Mouse (Mus musculus) spleen, adult 2 months (tissue): Measurements from ENCODE around the gene Kiz. TPM values are rescaled to one million over a fixed set of nuclear protein-coding genes. Genes with fewer than 3 reads are reported as not detected.

Experiments used
- DNase-seq, 2 experiments: peaks; one replicate each; pipeline versions ENCODE4 v3.0.0 to v3.0.0-alpha.2; 2012 to 2021; ENCODE audit warnings: low spot score in 2 of 2, low read depth in 1 of 2
- H3K27ac ChIP-seq: fragments of 200-500 bp; 2 replicates; pipeline ENCODE4 v1.5.1; 2012; ENCODE audit warnings: low read length, inconsistent platforms; ENCODE audit not compliant: insufficient read depth
- H3K27me3 ChIP-seq: fragments of 200-500 bp; 2 replicates; pipeline ENCODE4 v1.6.1; 2012; ENCODE audit warnings: mild to moderate bottlenecking, moderate library complexity, low read length, inconsistent platforms; ENCODE audit not compliant: control insufficient read depth, insufficient read depth
- H3K36me3 ChIP-seq: fragments of 200-500 bp; 2 replicates; pipeline ENCODE4 v1.6.1; 2012; ENCODE audit warnings: mild to moderate bottlenecking, low read length, inconsistent platforms; ENCODE audit not compliant: control insufficient read depth, insufficient read depth
- H3K4me1 ChIP-seq: fragments of 200-500 bp; 2 replicates; pipeline ENCODE4 v1.6.1; 2011; ENCODE audit warnings: inconsistent platforms; ENCODE audit not compliant: control insufficient read depth, insufficient read depth, insufficient read length
- H3K4me3 ChIP-seq: fragments of 200-500 bp; 2 replicates; pipeline ENCODE4 v1.5.1; 2011; ENCODE audit warnings: mild to moderate bottlenecking, inconsistent platforms; ENCODE audit not compliant: insufficient read depth, insufficient read length; ENCODE audit errors: extremely low read depth
- CTCF ChIP-seq: fragments of 200-500 bp; IDR thresholded peaks from 2 replicates; pipeline ENCODE4 v1.5.1; 2011; ENCODE audit warnings: mild to moderate bottlenecking, inconsistent platforms; ENCODE audit not compliant: insufficient read depth, insufficient read length, insufficient replicate concordance; ENCODE audit errors: extremely low read depth
- POLR2A ChIP-seq: fragments of 200-500 bp; IDR thresholded peaks from 2 replicates; pipeline ENCODE4 v1.6.1; 2011; ENCODE audit warnings: low read depth, low read length, inconsistent platforms
- WGBS: fragments of 180-500 bp; shearing (Covaris S2); methylation state at CpG from one replicate; pipeline ENCODE4 v1.1.7; 2018; 5-methylcytosine and 5-hydroxymethylcytosine counted together
- polyA plus RNA-seq: library from polyadenylated mRNA; depleted of rRNA; stranded (reverse); fragments of >200 nt; gene quantifications from 2 replicates; pipeline ENCODE4 v1.2.3, GENCODE M21; 2012; rRNA removed

Gene Kiz
- polyA plus RNA-seq, 1 experiment = 2.3 TPM

DNA sequence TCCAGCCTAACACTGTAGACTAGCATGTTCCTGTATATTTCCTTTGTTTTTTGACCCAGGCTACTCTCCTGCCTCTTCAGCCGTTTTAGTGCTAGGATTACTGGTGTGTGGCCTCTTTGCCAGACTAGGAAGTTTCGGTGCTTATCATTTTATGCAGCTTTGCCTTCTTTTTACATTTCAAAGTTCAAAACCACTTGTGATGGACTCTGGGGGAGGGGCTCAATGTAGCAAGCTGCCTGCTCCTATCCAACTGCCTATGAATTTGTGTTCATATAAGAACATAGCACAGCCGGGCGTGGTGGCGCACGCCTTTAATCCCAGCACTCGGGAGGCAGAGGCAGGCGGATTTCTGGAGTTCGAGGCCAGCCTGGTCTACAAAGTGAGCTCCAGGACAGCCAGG lies 155.3 kb downstream of the Kiz start:
- TF ChIP-seq CTCF (no peak), POLR2A (no peak)
- Histone ChIP-seq H3K27me3 (no peaks in the 10 kb centered on the region), H3K4me3 (no peak overlapping the region), H3K4me1 (peaks cover 15% of the 10 kb centered on the region), H3K27ac (peak overlapping the region; percentile 82), H3K36me3 (no peaks in the 10 kb centered on the region)
- no peak for DNase-seq
- 79% methylated on average over 9 of the region's 9 CpGs for WGBS

DNA sequence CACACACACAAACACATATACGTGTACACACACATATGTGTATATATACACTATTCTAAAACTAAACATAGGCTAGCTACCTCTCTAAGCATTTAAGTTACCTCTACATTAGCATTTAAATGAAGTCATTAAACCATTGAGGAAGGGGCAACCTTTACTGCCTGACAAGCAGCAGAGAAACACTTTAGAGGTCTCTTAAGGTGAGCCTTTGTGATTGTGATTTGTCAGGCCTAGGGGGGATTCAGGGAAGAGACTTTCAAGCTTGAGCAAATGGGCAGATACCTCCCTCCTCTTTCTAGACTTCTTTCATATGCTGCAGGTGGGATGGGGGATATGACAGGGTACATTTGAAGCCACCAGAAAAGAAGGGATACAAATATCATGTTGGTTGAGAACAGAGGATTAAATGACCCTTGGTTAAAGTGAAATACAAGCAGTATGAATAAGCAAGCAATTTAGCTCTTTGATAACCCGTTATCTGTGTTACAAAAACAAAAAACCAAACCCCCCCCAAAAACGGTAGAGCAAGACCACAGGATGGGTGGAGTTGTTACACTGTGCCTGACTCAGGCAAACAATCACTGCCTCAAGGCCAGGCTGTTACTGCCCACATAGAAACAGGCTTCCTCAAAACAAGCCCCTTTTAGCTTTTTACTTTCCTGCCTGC lies 155.9 kb downstream of the Kiz start:
- WGBS = 31% methylated on average over 3 of the region's 3 CpGs
- peak; percentile 36 to 49 for DNase-seq
- Histone ChIP-seq H3K36me3 (no peaks in the 10 kb centered on the region), H3K27me3 (no peaks in the 10 kb centered on the region), H3K27ac (peak overlapping the region; percentile 100), H3K4me3 (peak overlapping the region; percentile 54), H3K4me1 (peaks cover 15% of the 10 kb centered on the region)
- TF ChIP-seq CTCF = no peak
- TF ChIP-seq POLR2A = peak; percentile 14; the same call in 1 of the 2 replicates

DNA sequence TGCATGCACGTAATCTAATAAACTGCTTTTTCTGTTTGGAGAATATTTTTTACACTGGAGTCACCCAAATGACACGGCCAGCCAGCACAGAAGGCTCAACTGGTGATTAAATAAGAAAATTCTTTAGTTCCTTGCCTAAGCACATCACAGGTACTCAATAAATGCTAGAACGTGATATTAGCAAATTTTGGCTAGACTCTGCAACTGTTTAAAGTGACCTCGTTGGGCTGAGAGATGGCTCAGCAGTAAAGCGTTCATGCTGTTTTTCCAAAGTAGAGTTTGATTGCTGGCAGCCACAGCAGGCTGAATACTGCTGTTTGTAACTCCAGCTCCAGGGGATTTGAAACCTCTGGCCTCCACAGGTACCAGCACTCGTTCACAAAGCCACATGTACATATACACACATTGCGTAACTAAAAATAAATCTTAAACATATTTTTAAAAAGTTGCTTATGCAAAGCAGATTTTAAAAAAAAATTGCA lies 156.5 kb downstream of the Kiz start:
- no peaks in the 10 kb centered on the region for H3K36me3 ChIP-seq
- peak overlapping the region; percentile 54 for H3K4me3 ChIP-seq
- H3K27ac ChIP-seq = peak overlapping the region; percentile 100
- no peak for DNase-seq
- no peaks in the 10 kb centered on the region for H3K27me3 ChIP-seq
- peaks cover 15% of the 10 kb centered on the region for H3K4me1 ChIP-seq
- 3% methylated on average over 7 of the region's 7 CpGs for WGBS
- TF ChIP-seq POLR2A = no peak
- TF ChIP-seq CTCF = no peak

DNA sequence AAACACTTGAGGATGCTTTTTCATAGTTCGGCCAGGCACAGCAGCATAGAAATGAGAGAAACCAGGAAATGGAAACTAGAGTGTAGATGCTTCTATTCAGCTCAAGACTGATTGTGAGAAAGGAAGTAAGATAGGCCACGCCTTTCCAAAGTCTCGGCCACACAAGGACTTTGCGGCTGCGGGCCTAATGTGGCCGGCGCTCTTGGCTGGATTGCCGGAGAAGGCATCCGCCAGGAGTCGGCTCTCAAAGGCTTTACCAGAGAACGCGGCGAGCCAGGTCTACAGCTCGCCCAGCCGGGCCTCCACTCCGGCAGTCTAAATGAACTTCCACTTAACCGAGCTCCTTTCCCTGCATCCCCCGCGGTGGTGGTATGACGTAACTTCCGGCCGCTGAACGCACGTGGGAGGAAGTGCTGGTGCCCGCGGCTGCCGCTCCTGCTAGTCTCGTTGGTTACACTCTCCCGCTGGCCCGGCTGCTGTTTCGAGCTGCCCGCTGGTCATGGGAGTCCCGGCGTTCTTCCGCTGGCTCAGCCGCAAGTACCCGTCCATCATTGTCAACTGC lies 157.0 kb downstream of the Kiz start, which contains the start of gene Xrn2:
Gene Xrn2, plus strand, starts transcription at position 374 of the 562 bp plus-strand sequence.
- peak; percentile 93 to 94 for DNase-seq
- no peak for TF ChIP-seq CTCF
- peak; percentile 61 for TF ChIP-seq POLR2A
- peak within 1 kb of the TSS; percentile 100 for H3K27ac ChIP-seq
- H3K4me1 ChIP-seq = peaks cover 15% of the 10 kb centered on the region
- no peaks in the 10 kb centered on the region for H3K36me3 ChIP-seq
- peak within 1 kb of the TSS; percentile 98 for H3K4me3 ChIP-seq
- H3K27me3 ChIP-seq = no peaks in the 10 kb centered on the region
- WGBS = under 1% methylated on average over 37 of the region's 37 CpGs

DNA sequence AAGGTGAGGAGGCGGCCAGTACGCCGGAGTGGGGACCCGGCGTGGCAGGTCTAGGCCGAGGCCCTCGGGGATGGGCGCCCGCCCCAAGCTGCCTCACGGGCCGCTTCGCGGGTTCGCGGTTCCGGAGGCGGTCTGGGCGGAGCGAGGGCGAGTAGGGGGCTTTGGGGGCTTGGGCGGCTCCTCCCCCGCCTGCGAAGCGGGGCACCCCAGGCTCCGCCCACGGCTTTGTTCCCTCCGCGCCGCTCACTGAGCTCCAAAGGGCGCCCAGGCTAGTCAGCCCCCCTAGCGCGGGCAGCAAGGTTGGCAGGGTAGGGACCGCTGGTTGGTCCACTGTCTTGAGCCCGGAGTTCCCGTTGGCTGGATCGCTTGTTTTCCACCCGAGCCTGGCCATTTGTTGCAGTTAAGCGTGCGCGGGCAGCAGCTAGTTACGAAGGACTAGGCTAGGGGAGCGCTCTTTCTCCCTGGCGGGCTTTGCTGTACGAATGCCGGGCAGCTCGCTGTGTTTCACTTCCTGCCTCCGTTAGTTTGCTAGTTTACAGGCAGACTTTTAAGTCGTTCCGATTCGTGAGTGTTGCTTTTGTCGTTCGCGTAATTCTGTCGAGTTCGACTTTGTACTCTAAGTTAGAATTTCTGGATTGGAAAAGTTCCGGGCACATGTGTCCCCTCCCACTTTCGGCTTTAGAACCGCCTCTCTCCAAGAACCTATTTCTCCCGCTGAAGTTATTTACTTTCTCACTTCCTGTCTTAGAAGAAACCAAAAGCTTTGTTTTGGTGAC lies 157.7 kb downstream of the Kiz start:
- Histone ChIP-seq H3K36me3 (no peaks in the 10 kb centered on the region), H3K4me1 (peaks cover 15% of the 10 kb centered on the region), H3K27ac (peak overlapping the region; percentile 100), H3K27me3 (no peaks in the 10 kb centered on the region), H3K4me3 (peak overlapping the region; percentile 98)
- TF ChIP-seq POLR2A (no peak; the same call in 1 of the 2 replicates), CTCF (no peak)
- WGBS = under 1% methylated on average over 59 of the region's 59 CpGs
- peak; percentile 52 to 61 for DNase-seq

DNA sequence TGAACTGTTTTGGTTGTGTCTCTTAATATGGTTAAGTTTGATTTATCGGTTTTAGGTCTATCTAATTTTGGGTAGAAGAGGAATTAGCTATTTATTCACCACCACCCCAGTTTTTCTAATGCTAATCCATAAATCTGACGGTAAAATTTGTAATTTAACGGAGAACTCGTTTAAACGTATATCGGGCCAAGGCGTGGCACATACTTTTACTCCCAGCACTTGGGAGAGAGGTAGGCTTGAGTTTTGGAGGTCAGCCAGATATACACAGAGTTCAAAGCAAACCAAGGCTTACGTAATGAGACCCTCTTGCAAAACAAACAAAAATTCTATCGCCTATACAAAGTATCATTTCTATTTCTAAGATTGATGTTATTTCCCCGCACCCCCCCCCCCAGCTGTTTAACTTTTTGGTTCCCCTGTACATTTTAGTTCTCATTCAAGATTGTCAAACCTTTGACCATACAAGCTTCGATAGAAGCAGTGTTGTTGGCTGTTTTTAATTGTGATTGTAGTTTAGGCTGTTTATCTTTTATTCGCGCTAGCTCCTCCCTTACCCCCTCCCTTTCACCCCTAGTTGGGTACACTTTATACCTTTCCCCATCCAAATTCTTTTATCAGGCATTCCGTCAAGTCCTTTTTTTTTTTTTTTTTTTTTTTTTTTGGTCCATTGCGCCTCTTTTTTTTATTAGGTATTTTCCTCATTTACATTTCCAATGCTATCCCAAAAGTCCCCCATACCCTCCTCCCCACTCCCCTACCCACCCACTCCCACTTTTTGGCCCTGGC lies 158.6 kb downstream of the Kiz start:
- TF ChIP-seq POLR2A = no peak
- TF ChIP-seq CTCF = no peak
- H3K4me3 ChIP-seq = peak overlapping the region; percentile 98
- H3K27me3 ChIP-seq = no peaks in the 10 kb centered on the region
- no peaks in the 10 kb centered on the region for H3K36me3 ChIP-seq
- peaks cover 15% of the 10 kb centered on the region for H3K4me1 ChIP-seq
- WGBS = 18% methylated on average over 15 of the region's 15 CpGs
- no peak for DNase-seq
- H3K27ac ChIP-seq = no peak overlapping the region; the same call in 1 of the 2 replicates

Other genes starting within 250 kb of the Kiz start
- gene Xrn2, start 157.1 kb downstream of the Kiz start, polyA plus RNA-seq = 24.0 and 26.5 TPM in 2 replicates
- not detected in 2 replicates for gene Nkx2-4, start 229.6 kb downstream of the Kiz start, polyA plus RNA-seq